Mouse (Mus musculus) c-Kit-positive CD71-positive TER-119-negative erythroid progenitor cells, embryonic 14.5 days (primary cell): ENCODE data around the gene Ubtd2.

Source experiments
- DNase-seq: peaks from one replicate; pipeline ENCODE4 v3.0.0-alpha.2; 2013; ENCODE audit warnings: low read depth

The Ubtd2 gene

DNA sequence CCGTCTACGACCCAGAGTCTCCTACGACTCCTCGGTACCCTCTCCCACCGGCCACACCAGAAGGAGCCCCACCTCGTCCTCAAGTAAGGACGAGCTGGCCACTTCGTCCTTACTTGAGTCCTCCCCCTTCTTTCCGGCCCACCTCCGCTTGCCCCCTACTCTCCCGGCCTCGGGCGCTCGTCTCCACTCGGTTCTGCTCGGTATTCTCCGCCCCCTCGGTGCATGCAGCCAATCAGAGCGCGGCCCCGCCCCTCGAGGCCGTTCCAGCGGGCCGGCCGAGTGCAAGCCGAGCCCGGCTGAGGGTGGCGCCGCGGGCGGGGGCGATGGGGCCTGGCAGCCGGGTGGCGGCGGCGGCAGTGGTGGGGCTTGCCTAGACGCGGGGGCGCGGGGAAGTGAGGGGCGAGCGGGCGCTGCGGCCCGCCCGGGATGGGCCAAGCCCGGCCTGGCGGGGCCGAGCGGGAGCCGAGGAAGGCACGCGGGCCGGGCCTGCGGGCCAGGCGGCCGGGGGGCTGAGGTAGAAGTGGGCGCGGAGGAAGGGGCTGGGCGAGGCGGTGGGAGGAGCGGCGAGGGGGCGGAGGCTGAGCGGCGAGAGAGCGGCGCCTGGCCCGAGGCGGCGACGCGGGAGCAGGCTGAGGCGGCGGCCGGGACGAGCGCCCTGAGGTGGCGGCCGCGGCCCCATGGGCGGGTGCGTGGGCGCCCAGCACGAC lies at the start of gene Ubtd2:
Gene Ubtd2, plus strand, starts transcription at position 571 of the 707 bp plus-strand sequence.
- peak; percentile 90 for DNase-seq

DNA sequence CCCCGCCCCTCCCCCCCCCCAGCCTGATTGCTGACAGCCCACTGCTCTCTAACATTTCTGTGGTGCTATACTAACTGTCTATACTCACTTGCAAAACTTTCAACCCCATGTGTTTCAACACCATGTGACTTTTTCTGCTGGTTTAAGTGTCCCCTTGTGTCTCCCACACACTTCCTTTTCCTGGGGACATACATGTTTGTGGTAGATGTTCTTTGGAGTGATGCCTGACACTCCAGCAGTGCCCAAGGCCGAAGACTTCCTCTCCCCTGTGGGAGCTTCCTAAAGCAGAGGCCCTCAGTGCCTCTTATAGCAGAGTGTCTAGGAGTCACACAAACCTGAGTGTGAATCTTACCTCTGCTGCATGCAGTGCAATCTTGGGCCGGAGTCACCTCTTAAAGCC lies 47.3 kb upstream of the Ubtd2 start:
- no peak for DNase-seq

DNA sequence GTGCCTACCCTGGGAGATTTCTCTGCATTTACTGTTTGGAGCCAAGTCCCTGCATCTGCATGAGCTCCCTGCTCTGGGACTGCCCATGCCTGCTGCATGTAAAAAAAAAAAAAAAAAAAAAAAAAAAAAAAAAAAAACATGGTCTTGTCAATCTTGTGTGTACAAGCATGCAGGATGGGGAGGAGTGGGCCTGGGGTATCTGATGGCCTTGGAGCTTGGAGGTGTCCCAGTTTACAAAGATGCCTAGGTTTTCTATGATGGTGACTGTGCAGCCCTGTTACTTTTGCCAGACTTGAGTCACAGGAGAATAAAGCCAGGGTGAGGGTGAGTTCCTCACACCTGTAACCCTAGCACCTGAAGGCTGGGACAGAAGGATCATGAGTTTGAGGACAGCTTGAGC lies 46.1 kb upstream of the Ubtd2 start:
- no peak for DNase-seq

DNA sequence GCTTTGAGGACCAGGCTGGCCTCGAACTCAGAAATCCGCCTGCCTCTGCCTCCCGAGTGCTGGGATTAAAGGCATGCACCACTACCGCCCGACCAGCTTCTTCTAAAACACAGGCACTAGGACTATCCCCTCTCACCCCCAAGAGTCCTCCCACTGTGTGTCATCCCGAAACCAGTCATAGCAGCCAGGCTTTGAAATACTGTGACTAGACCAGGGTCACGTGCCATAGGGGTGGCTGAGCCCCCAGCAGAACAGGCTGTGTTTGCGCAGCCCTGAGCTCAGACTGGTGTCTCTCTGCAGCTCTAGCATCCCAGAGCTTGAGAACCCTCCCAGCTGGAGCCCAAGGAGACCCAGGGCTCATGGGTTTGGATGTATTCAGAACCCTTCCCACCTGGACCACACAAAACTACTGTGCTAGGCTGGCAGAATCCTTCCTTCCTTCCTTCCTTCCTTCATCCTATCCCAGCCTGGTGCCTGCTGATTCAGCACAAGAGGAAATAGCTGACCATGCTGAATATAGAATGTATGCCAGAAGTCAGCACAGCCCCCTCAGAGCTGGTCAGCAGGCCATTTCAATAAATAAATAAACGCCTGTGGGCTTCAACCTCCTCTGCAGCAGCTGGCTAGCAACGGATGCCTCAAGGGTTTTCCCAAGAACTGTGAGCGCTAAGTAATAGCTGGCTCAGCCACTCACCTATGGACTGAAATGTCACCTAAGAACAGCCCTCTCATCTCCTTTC lies 45.2 kb upstream of the Ubtd2 start:
- no peak for DNase-seq

- no peak for DNase-seq
These were observed 35.2 kb upstream of the Ubtd2 start for GRCm38 (mm10) chr11:32420001-32420400.

- DNase-seq = no peak
These were observed 31.9 kb upstream of the Ubtd2 start for GRCm38 (mm10) chr11:32423311-32423710.

- DNase-seq = no peak
These were observed 30.6 kb upstream of the Ubtd2 start for GRCm38 (mm10) chr11:32424600-32424999.

GRCm38 (mm10) chr11:32425043-32425658 lies 30.0 kb upstream of the Ubtd2 start:
- DNase-seq = no peak

- DNase-seq = no peak
These were observed 27.6 kb upstream of the Ubtd2 start for GRCm38 (mm10) chr11:32427537-32427936.

- no peak for DNase-seq
These were observed 19.6 kb upstream of the Ubtd2 start for GRCm38 (mm10) chr11:32435410-32436060.

DNA sequence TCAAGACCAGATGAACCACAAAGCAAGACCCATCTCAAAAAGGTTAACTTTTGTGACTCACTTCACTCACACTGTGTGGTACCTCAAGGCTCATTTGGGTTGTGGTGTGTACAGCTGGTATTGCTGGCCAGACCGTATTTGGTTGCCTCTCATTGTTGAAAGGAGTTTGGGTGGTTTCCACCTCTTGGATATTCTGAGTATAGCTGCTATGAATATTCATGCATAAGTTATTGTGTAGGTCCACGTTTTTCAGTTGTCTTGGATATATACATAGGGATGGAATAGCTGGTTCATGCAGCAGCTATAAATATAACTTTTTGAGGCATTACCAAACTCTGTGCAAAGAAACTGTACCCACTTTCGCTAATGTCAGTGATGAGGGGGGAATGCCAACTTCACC lies 12.6 kb upstream of the Ubtd2 start:
- DNase-seq = no peak

GRCm38 (mm10) chr11:32444266-32444665 lies 10.9 kb upstream of the Ubtd2 start:
- DNase-seq = no peak

DNA sequence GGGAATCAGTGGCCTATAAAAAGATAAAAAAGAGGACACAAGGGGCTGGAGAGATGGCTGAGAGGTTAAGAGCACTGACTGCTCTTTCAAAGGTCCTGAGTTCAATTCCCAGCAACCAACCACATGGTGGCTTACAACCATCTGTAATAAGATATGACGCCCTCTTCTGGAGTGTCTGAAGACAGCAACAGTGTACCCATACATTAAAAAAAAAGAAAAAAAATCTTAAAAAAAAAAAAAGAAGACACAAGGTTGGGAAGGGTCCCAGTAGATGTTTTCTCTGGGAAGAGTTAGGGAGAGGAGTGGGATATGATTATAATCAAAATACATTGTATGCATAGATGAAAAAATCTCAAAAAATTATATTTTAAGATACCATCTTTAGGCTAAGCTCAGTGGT lies 10.0 kb upstream of the Ubtd2 start:
- no peak for DNase-seq

GRCm38 (mm10) chr11:32445637-32446226 lies 9.4 kb upstream of the Ubtd2 start:
- DNase-seq = no peak

DNA sequence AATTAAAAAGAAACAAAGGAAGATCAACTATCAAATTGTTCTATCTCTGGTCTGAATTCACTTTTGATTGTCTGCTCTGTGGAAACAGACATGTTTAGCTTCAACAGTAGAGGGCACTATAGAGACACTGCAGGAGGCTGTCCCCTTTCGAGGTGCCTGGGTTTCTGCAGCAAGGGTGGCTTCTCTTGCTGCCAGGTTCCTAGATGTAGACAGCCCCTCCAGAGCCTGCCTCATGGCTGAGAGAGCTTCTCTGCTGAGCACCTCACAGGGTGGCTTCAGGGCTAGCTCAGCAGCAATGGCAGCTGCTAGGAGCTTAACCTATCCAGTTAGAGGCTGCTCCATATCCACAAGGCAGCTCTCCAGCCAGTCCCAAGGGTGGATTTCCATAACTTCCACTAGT lies 5.0 kb upstream of the Ubtd2 start:
- peak; percentile 34 for DNase-seq

DNA sequence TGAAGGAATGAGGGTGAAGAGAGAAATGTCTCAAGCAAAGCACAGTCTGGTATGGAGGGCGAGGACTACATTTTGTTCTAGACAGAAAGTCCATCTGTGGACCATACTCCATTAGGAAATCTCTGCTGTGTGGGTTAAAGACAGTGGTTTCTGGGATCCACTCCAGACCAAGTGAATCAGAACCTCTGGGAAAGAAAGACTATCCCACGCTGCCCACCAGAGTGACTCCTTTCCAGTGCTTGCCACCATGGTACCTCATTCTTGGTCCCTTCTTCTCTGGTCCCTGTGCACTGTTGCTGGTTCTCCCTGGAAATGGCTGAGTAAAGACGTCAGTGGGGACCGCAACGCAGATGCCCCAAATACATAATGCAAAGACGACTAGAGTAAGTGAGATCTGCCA lies 3.9 kb upstream of the Ubtd2 start:
- no peak for DNase-seq

DNA sequence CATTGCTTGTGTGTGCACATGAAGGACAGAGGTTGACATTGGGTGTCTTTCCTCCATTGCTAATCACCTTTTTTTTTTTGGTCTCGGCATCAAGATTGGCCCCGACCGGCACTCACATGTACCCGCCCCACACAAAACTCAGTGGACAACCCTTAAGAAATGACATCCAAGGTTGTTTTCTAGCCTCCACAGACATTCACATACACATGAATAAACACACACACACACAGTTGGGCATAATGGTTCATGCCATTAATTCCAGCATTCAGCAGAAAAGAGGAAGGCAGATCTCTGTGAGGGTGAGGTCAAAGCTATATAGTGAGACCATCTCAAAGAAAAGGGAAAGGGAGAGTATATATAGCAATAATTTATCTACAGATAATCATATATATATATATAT lies 2.4 kb upstream of the Ubtd2 start:
- DNase-seq = no peak

- no peak for DNase-seq
These were observed 1.7 kb upstream of the Ubtd2 start for GRCm38 (mm10) chr11:32453353-32453915.

DNA sequence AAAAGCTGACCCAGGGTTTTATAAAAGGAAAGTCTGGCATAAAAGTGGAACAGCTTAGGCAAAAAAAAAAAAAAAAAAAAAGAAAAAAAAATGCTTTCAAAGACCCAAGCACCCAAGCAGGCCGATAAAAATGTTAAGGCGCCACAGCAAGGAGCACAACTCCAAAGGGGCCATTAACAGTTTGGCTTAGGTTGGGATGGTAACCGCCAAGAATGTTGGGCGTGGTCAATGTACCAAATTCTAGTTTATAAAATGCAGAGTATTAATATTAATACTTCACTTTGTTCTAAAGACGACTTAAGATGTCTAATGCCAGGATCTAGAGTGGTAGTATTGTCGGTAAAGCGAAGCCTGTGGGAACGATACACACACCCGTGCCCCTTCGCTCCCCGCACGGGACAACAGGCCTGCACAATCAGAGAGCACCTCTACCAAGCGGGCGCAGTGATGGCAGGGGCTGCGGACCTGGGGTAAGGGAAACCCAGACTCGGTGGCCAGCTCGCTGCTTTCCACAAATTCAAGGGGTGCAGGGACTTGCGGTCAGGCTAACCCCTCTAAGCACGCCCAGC lies 855 bp upstream of the Ubtd2 start:
- no peak for DNase-seq

DNA sequence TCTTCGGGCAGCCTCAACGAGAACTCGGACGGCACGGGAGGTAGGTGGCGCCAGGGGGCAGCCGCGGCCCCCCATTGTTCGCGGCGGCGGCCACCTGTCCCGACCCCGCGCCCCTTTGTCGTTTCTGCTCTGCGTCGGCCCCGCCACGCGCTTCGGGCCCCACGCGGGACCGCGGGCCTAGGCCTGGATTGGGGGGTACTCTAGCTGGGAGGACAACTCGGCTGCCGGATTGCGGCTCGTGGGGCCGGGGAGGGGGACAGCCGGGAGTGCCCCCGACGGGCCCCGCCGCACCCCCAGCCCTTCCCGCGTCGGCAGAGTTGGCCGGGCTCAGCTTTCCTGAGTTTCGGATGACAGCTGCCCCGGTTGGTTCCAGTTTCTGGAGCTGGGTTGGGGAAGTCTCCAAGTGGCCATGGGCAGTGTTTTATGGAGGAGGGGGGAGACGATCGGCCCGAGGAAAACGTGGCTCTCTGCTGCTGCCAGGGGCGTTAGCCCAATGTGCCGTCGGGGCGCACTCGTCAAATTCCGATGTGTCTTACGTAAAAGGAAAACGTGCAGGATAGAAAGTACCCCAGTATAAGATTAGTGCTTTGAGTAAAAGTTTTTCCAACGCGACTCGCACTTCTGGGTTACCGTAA lies 454 bp downstream of the Ubtd2 start:
- peak; percentile 14 for DNase-seq

DNA sequence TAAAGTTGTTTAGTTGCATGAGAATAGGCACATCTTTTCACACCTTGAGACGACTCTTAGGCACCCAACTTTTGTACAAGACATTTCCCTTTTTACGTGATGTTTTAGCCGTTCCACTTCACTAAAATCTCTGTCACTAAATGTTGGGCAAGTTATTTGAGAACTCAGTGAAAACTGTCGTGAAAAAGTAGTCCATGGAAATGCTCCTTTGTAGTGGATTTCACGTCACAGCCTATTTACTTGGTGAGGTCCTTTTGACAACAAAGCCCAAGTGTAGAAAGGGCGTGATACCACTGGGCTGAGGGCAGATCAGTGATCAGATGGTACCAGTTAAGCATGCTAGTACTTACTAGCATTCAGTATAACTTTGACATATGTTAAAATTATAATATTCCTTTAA lies 1.2 kb downstream of the Ubtd2 start:
- DNase-seq = no peak
